Mouse (Mus musculus): Measurements from ENCODE around the gene Ndufs7.

DNA sequence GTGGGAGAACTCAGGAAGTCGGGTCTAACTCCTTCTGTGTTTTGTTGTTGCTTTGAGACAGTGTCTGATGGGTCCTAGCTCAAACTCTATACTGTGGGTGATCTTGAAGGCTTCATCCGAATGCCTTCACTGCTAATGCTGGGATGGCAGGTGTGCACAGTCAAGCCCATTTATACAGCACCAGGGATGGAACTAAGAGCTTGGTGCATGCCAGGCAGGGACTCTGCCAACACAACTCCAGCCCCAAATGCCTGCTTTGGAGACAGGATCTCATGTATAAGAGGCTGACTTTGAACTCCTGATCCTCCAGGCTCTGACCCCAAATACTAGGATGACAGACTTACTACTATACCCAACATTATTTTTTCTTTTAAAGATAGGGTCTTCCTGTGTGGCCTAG lies 1.1 kb downstream of the Ndufs7 start:
- no peak for TF ChIP-seq POLR2A (IDR thresholded peaks at IDR 0.05; ENCODE audit: borderline replicate concordance, extremely low read depth, insufficient read depth, insufficient read length, poor library complexity, severe bottlenecking)
- no peak for TF ChIP-seq CTCF (IDR thresholded peaks at IDR 0.05; ENCODE audit: borderline replicate concordance, extremely low read depth, insufficient read depth, insufficient read length)
